Mouse (Mus musculus) intestine, embryonic 16.5 days (tissue): ENCODE results near the gene Klc1. TPM values are rescaled to one million over a fixed set of nuclear protein-coding genes. Genes with fewer than 3 reads are reported as not detected.

Experiments
- ATAC-seq: fragments of 200-750 bp; cut with Nextera tagmentation; 2 replicates; pipeline ENCODE4 v1.8.0; 2017; ENCODE audit warnings: moderate TSS enrichment, moderate library complexity
- H3K27ac ChIP-seq: fragments of 300-500 bp; sonication (generic); 2 replicates; pipeline ENCODE4 v1.5.1; 2014; ENCODE audit warnings: mild to moderate bottlenecking, low read length
- H3K27me3 ChIP-seq: fragments of 300-500 bp; sonication (generic); replicated peaks from 2 replicates; pipeline ENCODE4 v1.6.1; 2014; ENCODE audit warnings: low read length, control low read depth, mixed read lengths; ENCODE audit not compliant: control insufficient read depth, insufficient read depth
- H3K36me3 ChIP-seq: fragments of 300-500 bp; sonication (generic); 2 replicates; pipeline ENCODE4 v1.6.1; 2014; ENCODE audit warnings: low read length, control low read depth; ENCODE audit not compliant: control insufficient read depth, insufficient read depth
- H3K4me1 ChIP-seq: fragments of 300-500 bp; sonication (generic); 2 replicates; pipeline ENCODE4 v1.6.1; 2014; ENCODE audit warnings: low read length, control low read depth, mixed read lengths; ENCODE audit not compliant: control insufficient read depth, insufficient read depth
- H3K4me2 ChIP-seq: fragments of 300-500 bp; sonication (generic); 2 replicates; pipeline ENCODE4 v1.6.1; 2014; ENCODE audit warnings: low read depth, low read length, control low read depth
- H3K4me3 ChIP-seq: fragments of 300-500 bp; sonication (generic); 2 replicates; pipeline ENCODE4 v1.5.1; 2014; ENCODE audit warnings: mild to moderate bottlenecking, low read length
- H3K9ac ChIP-seq: fragments of 300-500 bp; sonication (generic); 2 replicates; pipeline ENCODE4 v1.6.1; 2014; ENCODE audit warnings: low read depth, low read length
- H3K9me3 ChIP-seq: fragments of 300-500 bp; sonication (generic); 2 replicates; pipeline ENCODE4 v1.6.1; 2016; ENCODE audit warnings: low read length, control low read depth; ENCODE audit not compliant: control insufficient read depth
- WGBS: fragments of 180-500 bp; shearing (Covaris S2); extraction: QIAGEN DNeasy Blood & Tissue Kit; methylation state at CpG from one replicate; pipeline ENCODE4 v1.1.7; 2014; 5-methylcytosine and 5-hydroxymethylcytosine counted together
- polyA plus RNA-seq: library from polyadenylated mRNA; unstranded; fragments of >200 nt; fragmentation: Nextera tagmentation; extraction: Ambion mirVana; gene quantifications from 2 replicates; pipeline ENCODE4 v1.2.1, GENCODE M21; 2015

Gene Klc1
- polyA plus RNA-seq, 1 experiment from 2014 or later, result 83.4 TPM

DNA sequence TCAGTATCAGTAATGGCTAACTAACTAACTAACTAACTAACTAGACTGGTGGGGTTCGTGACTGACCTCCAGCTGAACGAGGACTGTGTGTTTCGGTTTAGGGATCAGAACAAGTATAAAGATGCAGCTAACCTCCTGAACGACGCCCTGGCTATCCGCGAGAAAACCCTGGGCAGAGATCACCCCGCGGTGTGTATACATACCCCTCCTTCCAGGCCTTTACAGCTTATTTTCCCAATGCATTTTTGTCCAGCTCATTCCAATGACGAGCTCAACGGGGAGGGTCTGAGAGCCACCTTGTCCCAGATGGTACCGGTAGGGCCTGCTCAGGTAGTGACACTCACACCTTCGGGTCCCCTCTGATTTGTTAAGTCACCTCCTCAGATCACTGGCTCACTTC is 19.3 kb downstream of the Klc1 start:
- H3K9ac ChIP-seq, result no peak overlapping the region
- no peak overlapping the region for H3K4me3 ChIP-seq
- ATAC-seq, result peak; percentile 29; the same call in 1 of the 2 replicates
- peaks cover 50% of the 10 kb centered on the region for H3K36me3 ChIP-seq
- 80% methylated on average over 13 of the region's 13 CpGs for WGBS
- H3K27me3 ChIP-seq, result no peaks in the 10 kb centered on the region
- H3K9me3 ChIP-seq, result 0 out of 2 replicates have a peak, but pooled peaks cover 3% of the 10 kb centered on the region
- no peak overlapping the region for H3K4me2 ChIP-seq
- H3K27ac ChIP-seq, result no peak overlapping the region
- no peaks in the 10 kb centered on the region for H3K4me1 ChIP-seq

- H3K9ac ChIP-seq, result no peak overlapping the region
- H3K9me3 ChIP-seq, result 0 out of 2 replicates have a peak, but pooled peaks cover 3% of the 10 kb centered on the region
- peaks cover 48% of the 10 kb centered on the region for H3K36me3 ChIP-seq
- no peaks in the 10 kb centered on the region for H3K4me1 ChIP-seq
- no peak overlapping the region for H3K27ac ChIP-seq
- no peak overlapping the region for H3K4me2 ChIP-seq
- 93% methylated on average over 1 of the region's 1 CpGs for WGBS
- no peaks in the 10 kb centered on the region for H3K27me3 ChIP-seq
- ATAC-seq, result no peak
- H3K4me3 ChIP-seq, result no peak overlapping the region
These were observed 20.9 kb downstream of the Klc1 start for GRCm38 (mm10) chr12:111779544-111779943.

DNA sequence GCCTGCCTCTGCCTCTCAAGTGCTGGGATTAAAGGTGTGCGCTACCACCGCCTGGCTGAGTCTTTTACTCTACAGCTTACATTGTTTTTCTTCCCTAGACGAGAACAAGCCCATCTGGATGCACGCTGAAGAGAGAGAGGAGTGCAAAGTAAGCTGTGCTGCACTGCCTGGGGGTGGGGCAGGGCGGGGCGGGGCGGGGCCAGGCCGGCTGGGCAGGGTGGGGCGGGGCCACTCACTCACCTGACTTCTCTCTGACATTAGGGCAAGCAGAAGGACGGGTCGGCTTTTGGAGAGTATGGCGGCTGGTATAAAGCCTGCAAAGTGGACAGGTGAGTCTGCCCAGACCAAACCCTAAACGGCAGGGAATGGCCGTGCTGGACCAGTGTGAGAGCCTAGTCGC is 26.5 kb downstream of the Klc1 start:
- peaks cover 6% of the 10 kb centered on the region for H3K4me1 ChIP-seq
- peak; percentile 65 for ATAC-seq

DNA sequence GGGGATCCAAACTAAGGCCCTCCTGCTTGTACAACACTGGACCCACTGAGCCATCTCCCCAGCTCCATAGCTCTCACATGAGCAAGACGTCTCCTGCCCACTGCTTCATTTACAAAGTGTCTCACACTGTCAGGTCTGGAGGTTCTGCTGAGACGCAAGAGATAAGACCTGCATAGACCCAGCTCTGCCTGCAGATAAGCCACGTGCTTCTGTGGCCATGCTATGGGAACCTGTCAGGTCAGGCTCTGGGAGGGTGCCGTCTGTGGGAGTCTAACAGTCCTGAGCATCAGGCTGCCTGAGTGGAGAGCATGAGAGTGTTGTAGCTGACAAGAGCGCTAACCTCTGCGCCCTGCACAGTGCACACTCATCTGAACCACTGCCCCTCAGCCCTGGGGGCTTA is 28.4 kb downstream of the Klc1 start:
- no peaks in the 10 kb centered on the region for H3K27me3 ChIP-seq
- H3K27ac ChIP-seq, result no peak overlapping the region
- no peak overlapping the region for H3K4me3 ChIP-seq
- no peak for ATAC-seq
- no peaks in the 10 kb centered on the region for H3K9me3 ChIP-seq
- H3K4me1 ChIP-seq, result peaks cover 13% of the 10 kb centered on the region
- H3K4me2 ChIP-seq, result no peak overlapping the region
- WGBS, result 87% methylated on average over 6 of the region's 6 CpGs
- no peak overlapping the region for H3K9ac ChIP-seq
- H3K36me3 ChIP-seq, result peaks cover 37% of the 10 kb centered on the region

More for the DNA sequence above, 26.5 kb downstream of the Klc1 start:
- Histone ChIP-seq H3K27me3 (no peaks in the 10 kb centered on the region), H3K4me2 (no peak overlapping the region), H3K27ac (no peak overlapping the region), H3K9ac (no peak overlapping the region), H3K36me3 (peaks cover 39% of the 10 kb centered on the region), H3K4me3 (no peak overlapping the region), H3K9me3 (no peaks in the 10 kb centered on the region)
- 64% methylated on average over 15 of the region's 15 CpGs for WGBS

- H3K4me3 ChIP-seq, result no peak overlapping the region
- H3K4me1 ChIP-seq, result peaks cover 25% of the 10 kb centered on the region
- no peak overlapping the region; the same call in 1 of the 2 replicates for H3K4me2 ChIP-seq
- H3K27me3 ChIP-seq, result no peaks in the 10 kb centered on the region
- 72% methylated on average over 5 of the region's 5 CpGs for WGBS
- peak overlapping the region; percentile 34; the same call in 1 of the 2 replicates for H3K9ac ChIP-seq
- H3K9me3 ChIP-seq, result no peaks in the 10 kb centered on the region
- H3K27ac ChIP-seq, result peak overlapping the region; percentile 89
- peak; percentile 71 for ATAC-seq
- peaks cover 29% of the 10 kb centered on the region for H3K36me3 ChIP-seq
These were observed 31.4 kb downstream of the Klc1 start for GRCm38 (mm10) chr12:111790090-111790489.

DNA sequence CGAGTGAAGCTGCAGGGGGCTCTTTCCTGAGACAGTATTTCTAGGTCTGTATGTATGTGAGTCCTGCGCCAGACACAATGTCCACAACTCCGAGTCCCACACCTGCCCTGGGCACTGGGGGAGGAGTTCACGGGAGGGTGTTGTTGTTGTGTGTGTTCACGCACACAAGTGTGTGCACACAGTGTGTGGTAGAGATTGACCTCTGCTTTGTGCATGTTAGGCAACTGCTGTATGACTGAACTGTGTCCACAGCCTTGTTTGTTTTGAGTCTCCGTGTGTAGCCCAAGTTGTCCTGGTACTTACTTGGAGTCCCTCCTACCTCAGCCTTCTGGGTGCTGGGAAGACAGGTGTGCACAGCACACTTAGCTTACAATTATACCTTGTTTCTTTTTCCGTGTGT is 32.0 kb downstream of the Klc1 start:
- Histone ChIP-seq H3K36me3 (peaks cover 31% of the 10 kb centered on the region), H3K4me3 (no peak overlapping the region), H3K4me2 (no peak overlapping the region), H3K4me1 (peaks cover 27% of the 10 kb centered on the region), H3K27me3 (no peaks in the 10 kb centered on the region), H3K27ac (peak overlapping the region; percentile 89), H3K9ac (peak overlapping the region; percentile 29; the same call in 1 of the 2 replicates), H3K9me3 (no peaks in the 10 kb centered on the region)
- WGBS, result 87% methylated on average over 7 of the region's 7 CpGs
- ATAC-seq, result no peak

DNA sequence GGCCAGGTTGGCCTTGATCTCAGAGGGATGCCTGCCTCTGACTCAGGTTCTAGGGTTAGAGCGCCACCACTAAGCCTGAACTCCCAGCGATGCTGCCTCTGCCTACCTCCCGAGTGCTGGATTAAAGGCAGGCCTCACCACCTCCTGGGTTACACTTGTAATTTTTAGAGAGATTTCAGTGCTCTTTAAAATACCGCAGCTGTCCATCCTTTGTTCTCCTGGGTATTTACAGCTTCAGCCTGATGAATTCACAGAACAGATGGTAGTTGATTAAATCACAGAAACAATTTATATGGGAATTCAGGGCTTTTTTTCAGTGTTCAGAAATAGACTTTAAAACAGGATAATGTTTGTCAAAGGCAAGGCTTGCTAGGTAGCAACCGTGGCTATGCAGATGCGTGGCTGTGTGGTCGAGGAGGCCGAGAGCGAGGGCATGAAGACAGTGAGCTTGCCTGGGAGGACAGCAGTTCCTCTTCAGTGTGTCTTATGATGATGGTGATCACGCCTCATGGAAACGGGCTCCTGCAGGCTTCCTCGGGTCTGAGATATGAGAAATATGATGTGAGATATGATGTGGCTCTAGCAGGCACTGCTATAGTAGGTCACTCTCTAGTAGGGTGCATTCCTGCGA is 32.9 kb downstream of the Klc1 start:
- Histone ChIP-seq H3K27ac (no peak overlapping the region), H3K9me3 (no peaks in the 10 kb centered on the region), H3K4me1 (peaks cover 27% of the 10 kb centered on the region), H3K9ac (no peak overlapping the region), H3K4me2 (no peak overlapping the region), H3K36me3 (peaks cover 33% of the 10 kb centered on the region), H3K4me3 (no peak overlapping the region), H3K27me3 (no peaks in the 10 kb centered on the region)
- no peak for ATAC-seq
- 89% methylated on average over 13 of the region's 13 CpGs for WGBS

DNA sequence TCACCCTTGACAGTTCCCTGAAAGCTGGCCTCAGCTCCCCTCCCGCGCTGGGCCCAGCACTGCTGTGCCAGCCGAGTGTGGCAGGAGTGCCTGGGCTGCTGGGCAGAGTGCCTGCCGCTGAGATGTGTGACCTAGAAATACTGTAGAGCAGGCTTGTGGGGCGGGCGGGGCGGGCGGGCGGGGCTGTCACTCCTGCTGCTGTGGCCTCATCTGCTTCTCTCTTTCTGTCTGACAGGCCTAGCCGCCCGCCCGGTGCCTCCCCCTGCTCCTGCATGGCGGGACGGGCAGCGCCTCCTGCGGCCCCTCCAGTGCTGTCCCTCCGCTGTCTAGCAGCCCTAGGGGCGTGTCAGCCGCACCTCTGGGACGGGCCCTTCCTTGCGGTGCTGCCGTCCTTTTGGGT is 35.5 kb downstream of the Klc1 start:
- Histone ChIP-seq H3K4me3 (no peak overlapping the region), H3K4me1 (peaks cover 27% of the 10 kb centered on the region), H3K9ac (0 out of 2 replicates have a peak overlapping the region, but pooled peaks have one; percentile 29), H3K27ac (peak overlapping the region; percentile 87), H3K4me2 (peak overlapping the region; percentile 9; the same call in 1 of the 2 replicates), H3K27me3 (no peaks in the 10 kb centered on the region), H3K36me3 (peaks cover 24% of the 10 kb centered on the region; the same call in 1 of the 2 replicates), H3K9me3 (no peaks in the 10 kb centered on the region)
- 56% methylated on average over 19 of the region's 22 CpGs for WGBS
- ATAC-seq, result peak; percentile 84

DNA sequence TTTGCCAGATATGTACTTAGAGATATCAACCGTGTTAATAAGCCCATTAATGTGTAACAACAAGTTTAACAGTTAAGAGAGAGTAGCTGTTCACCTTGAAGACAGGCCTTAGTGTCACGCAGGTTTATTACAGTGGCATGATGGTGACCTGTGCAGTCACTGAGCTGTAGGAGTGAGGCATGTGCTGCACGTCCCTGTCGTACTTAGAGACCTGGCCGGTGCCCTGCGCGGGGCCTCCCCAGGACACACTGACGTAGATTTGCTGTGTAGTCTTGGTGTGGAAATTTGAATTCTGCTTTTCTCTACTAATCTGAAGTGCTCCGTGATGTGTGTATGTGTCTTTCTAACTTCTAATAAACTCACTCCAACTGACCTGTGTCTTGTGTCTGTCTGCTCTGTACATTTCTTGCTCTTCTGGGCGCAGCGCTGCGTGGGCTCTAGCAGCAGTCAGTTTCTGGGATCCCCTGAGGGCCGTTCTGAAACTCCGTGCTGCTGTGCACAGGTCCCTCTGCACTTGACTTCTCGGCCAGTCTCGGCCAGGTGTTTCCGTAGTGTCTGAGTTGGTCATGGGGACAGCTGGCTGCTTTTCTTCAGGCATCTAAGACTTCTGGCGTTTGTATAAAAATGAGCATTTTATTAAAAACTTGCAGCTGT is 36.0 kb downstream of the Klc1 start:
- 86% methylated on average over 18 of the region's 18 CpGs for WGBS
- peaks cover 18% of the 10 kb centered on the region; the same call in 1 of the 2 replicates for H3K36me3 ChIP-seq
- H3K4me2 ChIP-seq, result peak overlapping the region; percentile 9; the same call in 1 of the 2 replicates
- H3K9me3 ChIP-seq, result no peaks in the 10 kb centered on the region
- H3K4me1 ChIP-seq, result peaks cover 23% of the 10 kb centered on the region
- H3K27me3 ChIP-seq, result no peaks in the 10 kb centered on the region
- no peak overlapping the region for H3K4me3 ChIP-seq
- H3K27ac ChIP-seq, result peak overlapping the region; percentile 87
- peak; percentile 84 for ATAC-seq
- 0 out of 2 replicates have a peak overlapping the region, but pooled peaks have one; percentile 33 for H3K9ac ChIP-seq
